Mouse (Mus musculus): ENCODE measurements at regions not wholly inside any gene's neighbourhood (a gene's known extent, or its start where the extent isn't known, plus 50 kb on each side); places are given as distances from the start of the nearest gene placed in this dataset.
A peak's percentile ranks its signal among the peaks of the same experiment; 100 is the strongest.
"Not testable (repeated sequence)": the region's sequence is repeated elsewhere in the genome, so short reads cannot be mapped to it uniquely, and the experiment has no call there.

- Histone ChIP-seq H3K27me3 (ENCODE audit: insufficient read depth, low read length) (no peaks in the 10 kb centered on the region), H3K4me1 (ENCODE audit: insufficient read depth) (no peaks in the 10 kb centered on the region), H3K9ac (no peak overlapping the region), H3K36me3 (ENCODE audit: insufficient read depth) (no peaks in the 10 kb centered on the region), H3K27ac (ENCODE audit: low read depth, low read length) (no peak overlapping the region), H3K4me2 (ENCODE audit: low read depth) (no peak overlapping the region), H3K9me3 (ENCODE audit: low read length) (no peaks in the 10 kb centered on the region), H3K4me3 (ENCODE audit: low read depth, low read length) (no peak overlapping the region)
- ATAC-seq (no peak), DNase-seq (no peak)
- WGBS, result 85% methylated on average over 11 of the region's 11 CpGs
- TF ChIP-seq CTCF (IDR thresholded peaks at IDR 0.05; ENCODE audit: low read depth), result no peak
These were observed 69.6 kb upstream of the Acsl3 start for GRCm38 (mm10) chr1:78588036-78588435.

GRCm38 (mm10) chr1:78588660-78589059 lies 69.0 kb upstream of the Acsl3 start:
- not testable (repeated sequence) for H3K4me1 ChIP-seq (ENCODE audit: insufficient read depth); H3K9me3 ChIP-seq (ENCODE audit: low read length); H3K36me3 ChIP-seq (ENCODE audit: insufficient read depth); DNase-seq; H3K27ac ChIP-seq (ENCODE audit: low read depth, low read length); H3K27me3 ChIP-seq (ENCODE audit: insufficient read depth, low read length); ATAC-seq; H3K4me3 ChIP-seq (ENCODE audit: low read depth, low read length); H3K4me2 ChIP-seq (ENCODE audit: low read depth); H3K9ac ChIP-seq
- 67% methylated on average over 1 of the region's 1 CpGs for WGBS

DNA sequence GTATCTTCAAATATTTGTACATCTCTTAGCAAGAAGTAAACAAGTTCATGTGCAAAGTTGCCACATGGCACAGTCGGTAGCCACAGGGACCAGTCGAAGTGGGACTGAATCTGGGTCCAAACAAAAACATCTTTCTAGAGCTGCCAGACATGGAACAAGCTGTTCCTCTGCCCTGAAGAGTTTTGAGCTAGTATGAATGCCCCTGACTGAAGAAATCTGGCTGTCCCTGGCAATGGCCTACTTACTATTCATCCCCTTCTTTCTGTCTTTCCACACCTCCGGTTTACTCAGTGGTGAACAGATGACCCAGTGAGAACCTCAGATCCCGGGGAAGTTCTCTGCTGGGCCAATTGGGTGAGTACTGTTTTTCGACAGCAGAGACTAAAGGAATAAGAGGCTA lies 67.1 kb upstream of the Acsl3 start:
- TF ChIP-seq CTCF (IDR thresholded peaks at IDR 0.05; ENCODE audit: low read depth), result no peak
- no peaks in the 10 kb centered on the region for H3K36me3 ChIP-seq (ENCODE audit: insufficient read depth)
- DNase-seq, result no peak
- no peaks in the 10 kb centered on the region for H3K27me3 ChIP-seq (ENCODE audit: insufficient read depth, low read length)
- H3K9ac ChIP-seq, result no peak overlapping the region
- H3K4me3 ChIP-seq (ENCODE audit: low read depth, low read length), result no peak overlapping the region
- WGBS, result 66% methylated on average over 5 of the region's 5 CpGs
- no peak overlapping the region for H3K27ac ChIP-seq (ENCODE audit: low read depth, low read length)
- H3K4me1 ChIP-seq (ENCODE audit: insufficient read depth), result no peaks in the 10 kb centered on the region
- H3K4me2 ChIP-seq (ENCODE audit: low read depth), result no peak overlapping the region
- H3K9me3 ChIP-seq (ENCODE audit: low read length), result no peaks in the 10 kb centered on the region
- peak; percentile 47; the same call in 1 of the 2 replicates for ATAC-seq

GRCm38 (mm10) chr1:78593927-78594641 lies 63.5 kb upstream of the Acsl3 start:
- Histone ChIP-seq H3K4me3 (ENCODE audit: low read depth, low read length) (no peak overlapping the region), H3K27ac (ENCODE audit: low read depth, low read length) (no peak overlapping the region), H3K4me2 (ENCODE audit: low read depth) (no peak overlapping the region), H3K4me1 (ENCODE audit: insufficient read depth) (no peaks in the 10 kb centered on the region), H3K27me3 (ENCODE audit: insufficient read depth, low read length) (no peaks in the 10 kb centered on the region), H3K9ac (no peak overlapping the region), H3K9me3 (ENCODE audit: low read length) (no peaks in the 10 kb centered on the region), H3K36me3 (ENCODE audit: insufficient read depth) (no peaks in the 10 kb centered on the region)
- TF ChIP-seq CTCF (IDR thresholded peaks at IDR 0.05; ENCODE audit: low read depth), result no peak
- WGBS, result 42% methylated on average over 14 of the region's 14 CpGs
- peak; percentile 87 for ATAC-seq
- DNase-seq, result peak; percentile 53

DNA sequence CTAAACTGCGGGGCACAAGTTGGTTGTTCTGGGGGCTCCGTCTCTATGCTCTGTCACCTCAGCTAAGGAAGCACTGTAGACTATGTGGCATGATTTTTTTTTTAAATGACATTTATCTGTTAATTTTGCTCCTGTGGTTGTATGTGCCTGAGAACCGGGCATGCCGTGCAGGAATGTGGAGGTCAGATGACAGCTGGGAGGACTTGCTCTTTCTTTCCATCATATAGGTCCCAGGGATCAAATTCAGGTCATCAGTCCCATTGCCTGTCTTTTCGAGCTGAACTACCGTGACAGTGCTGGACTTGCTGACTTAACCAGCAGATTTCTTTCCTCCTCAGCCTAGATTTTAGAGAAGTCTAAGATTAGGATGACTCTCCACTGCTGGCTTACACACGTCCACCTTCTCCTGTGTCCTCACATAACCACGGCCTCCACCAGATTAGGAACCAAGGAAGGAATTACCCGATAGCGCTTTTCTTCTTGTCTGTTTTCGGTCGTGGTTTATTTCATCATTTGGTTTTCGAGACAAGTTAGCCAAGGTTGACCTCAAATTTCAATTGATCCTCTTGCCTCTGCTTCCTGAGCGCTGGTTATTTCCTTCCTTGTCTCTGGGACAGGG lies 62.0 kb upstream of the Acsl3 start:
- DNase-seq (no peak), ATAC-seq (no peak)
- H3K36me3 ChIP-seq (ENCODE audit: insufficient read depth), result no peaks in the 10 kb centered on the region
- 89% methylated on average over 14 of the region's 14 CpGs for WGBS
- no peak overlapping the region for H3K4me3 ChIP-seq (ENCODE audit: low read depth, low read length)
- no peak for TF ChIP-seq CTCF (IDR thresholded peaks at IDR 0.05; ENCODE audit: low read depth)
- H3K4me1 ChIP-seq (ENCODE audit: insufficient read depth), result no peaks in the 10 kb centered on the region
- H3K27me3 ChIP-seq (ENCODE audit: insufficient read depth, low read length), result no peaks in the 10 kb centered on the region
- no peak overlapping the region for H3K4me2 ChIP-seq (ENCODE audit: low read depth)
- H3K27ac ChIP-seq (ENCODE audit: low read depth, low read length), result no peak overlapping the region
- H3K9ac ChIP-seq, result no peak overlapping the region
- H3K9me3 ChIP-seq (ENCODE audit: low read length), result no peaks in the 10 kb centered on the region

DNA sequence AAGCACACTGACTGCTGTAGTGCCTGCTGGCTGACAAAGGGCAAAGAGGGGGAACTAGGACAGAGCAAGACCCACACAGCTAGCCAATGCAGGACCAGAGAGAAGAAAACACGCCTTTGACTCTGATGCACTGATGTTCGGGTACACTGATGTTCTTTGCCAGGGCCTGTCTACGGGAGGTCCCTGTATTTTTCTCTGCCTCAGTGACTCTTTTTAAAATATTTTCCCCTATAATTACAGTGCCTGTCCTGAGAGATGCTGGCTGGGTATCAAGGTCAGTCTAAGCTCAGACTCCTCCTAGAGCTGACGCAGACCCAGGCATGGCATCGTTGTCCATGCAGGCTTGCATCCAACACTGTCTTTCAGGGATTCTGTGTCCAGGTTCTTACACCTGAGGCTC lies 59.1 kb upstream of the Acsl3 start:
- no peaks in the 10 kb centered on the region for H3K4me1 ChIP-seq (ENCODE audit: insufficient read depth)

DNA sequence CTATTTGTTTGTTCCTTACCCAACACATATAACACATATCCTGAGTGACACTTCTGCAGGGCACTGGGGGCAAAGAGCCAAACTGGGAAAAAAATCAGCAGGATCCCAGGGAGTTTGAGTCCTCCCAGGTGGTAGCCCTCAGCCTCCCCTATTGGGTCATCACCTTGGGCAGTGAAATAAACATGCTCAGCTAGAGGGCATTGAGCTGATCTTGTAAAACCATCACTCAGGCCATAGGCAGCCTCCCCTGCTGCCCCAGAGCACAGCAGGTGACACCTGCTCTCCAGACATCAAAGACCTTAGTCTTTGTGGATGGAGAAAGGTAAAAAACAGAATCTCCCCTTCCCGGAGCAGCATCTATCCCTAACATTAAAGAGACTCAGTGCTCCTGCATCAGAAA lies 57.0 kb upstream of the Acsl3 start:
- H3K27me3 ChIP-seq (ENCODE audit: insufficient read depth, low read length), result no peaks in the 10 kb centered on the region
- no peak overlapping the region for H3K27ac ChIP-seq (ENCODE audit: low read depth, low read length)
- no peak for DNase-seq
- no peak overlapping the region for H3K4me3 ChIP-seq (ENCODE audit: low read depth, low read length)
- H3K9ac ChIP-seq, result no peak overlapping the region
- no peaks in the 10 kb centered on the region for H3K36me3 ChIP-seq (ENCODE audit: insufficient read depth)
- ATAC-seq, result no peak
- WGBS, result 15% methylated on average over 1 of the region's 1 CpGs
- no peak for TF ChIP-seq CTCF (IDR thresholded peaks at IDR 0.05; ENCODE audit: low read depth)
- H3K9me3 ChIP-seq (ENCODE audit: low read length), result no peaks in the 10 kb centered on the region
- H3K4me2 ChIP-seq (ENCODE audit: low read depth), result no peak overlapping the region
- no peaks in the 10 kb centered on the region for H3K4me1 ChIP-seq (ENCODE audit: insufficient read depth)

More for the DNA sequence above, 59.1 kb upstream of the Acsl3 start:
- Histone ChIP-seq H3K36me3 (ENCODE audit: insufficient read depth) (no peaks in the 10 kb centered on the region), H3K27ac (ENCODE audit: low read depth, low read length) (no peak overlapping the region), H3K4me3 (ENCODE audit: low read depth, low read length) (no peak overlapping the region), H3K9me3 (ENCODE audit: low read length) (no peaks in the 10 kb centered on the region), H3K4me2 (ENCODE audit: low read depth) (no peak overlapping the region), H3K9ac (no peak overlapping the region), H3K27me3 (ENCODE audit: insufficient read depth, low read length) (no peaks in the 10 kb centered on the region)
- DNase-seq (no peak), ATAC-seq (no peak)
- TF ChIP-seq CTCF (IDR thresholded peaks at IDR 0.05; ENCODE audit: low read depth), result no peak
- WGBS, result 32% methylated on average over 5 of the region's 5 CpGs
